Mouse (Mus musculus): ENCODE data around the gene Mks1.
"Not testable (repeated sequence)": the region's sequence is repeated elsewhere in the genome, so short reads cannot be mapped to it uniquely, and the experiment has no call there.

Mks1 gene

DNA sequence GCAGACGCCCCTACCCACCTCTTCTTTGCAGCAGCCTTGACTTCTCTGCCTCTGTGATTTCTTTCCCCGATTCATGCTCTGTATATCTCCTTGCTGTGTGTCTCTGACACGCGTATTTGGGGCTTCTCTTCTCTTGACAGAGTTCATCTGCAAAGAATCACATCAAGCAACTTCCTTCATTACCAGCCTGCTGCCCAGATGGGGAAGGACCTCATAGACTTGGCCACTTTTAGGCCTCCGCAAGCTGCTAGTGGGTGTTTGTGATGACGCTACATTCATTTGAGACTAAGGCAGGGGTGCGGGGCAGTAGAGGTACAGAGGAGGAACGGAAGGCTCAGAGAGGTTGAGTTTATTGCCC lies 561 bp downstream of the Mks1 start:
- no peaks in the 10 kb centered on the region for H3K36me3 ChIP-seq (ENCODE audit: control insufficient read depth, insufficient read depth, low read length, poor library complexity, severe bottlenecking)
- no peaks in the 10 kb centered on the region; the same call in 1 of the 2 replicates for H3K27me3 ChIP-seq (ENCODE audit: control insufficient read depth, insufficient read depth, low read length, poor library complexity, severe bottlenecking)
- peak; percentile 14 for DNase-seq (ENCODE audit: low read depth, low spot score)

DNA sequence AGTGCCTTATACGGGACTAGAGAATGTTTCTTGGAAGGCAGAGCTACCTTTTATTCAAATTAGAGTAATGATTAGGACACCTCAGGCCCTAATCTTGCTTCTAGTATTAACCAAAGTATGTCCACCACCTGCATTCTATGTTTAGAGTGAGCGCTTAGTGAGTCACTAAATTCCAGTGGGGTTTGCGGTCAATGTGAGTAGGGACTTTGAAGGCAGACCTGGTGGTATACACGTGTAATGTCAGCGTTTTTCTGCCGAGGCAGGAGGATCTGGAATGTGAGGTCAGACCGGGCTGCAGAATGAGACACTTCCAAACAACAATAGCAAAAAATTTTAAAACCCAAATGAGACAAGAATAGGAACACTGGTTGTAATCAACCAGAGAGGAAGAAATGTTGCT lies 1.5 kb downstream of the Mks1 start:
- no peak for DNase-seq (ENCODE audit: low read depth, low spot score)
- Histone ChIP-seq H3K27me3 (ENCODE audit: control insufficient read depth, insufficient read depth, low read length, poor library complexity, severe bottlenecking) (no peaks in the 10 kb centered on the region; the same call in 1 of the 2 replicates), H3K36me3 (ENCODE audit: control insufficient read depth, insufficient read depth, low read length, poor library complexity, severe bottlenecking) (no peaks in the 10 kb centered on the region)

DNA sequence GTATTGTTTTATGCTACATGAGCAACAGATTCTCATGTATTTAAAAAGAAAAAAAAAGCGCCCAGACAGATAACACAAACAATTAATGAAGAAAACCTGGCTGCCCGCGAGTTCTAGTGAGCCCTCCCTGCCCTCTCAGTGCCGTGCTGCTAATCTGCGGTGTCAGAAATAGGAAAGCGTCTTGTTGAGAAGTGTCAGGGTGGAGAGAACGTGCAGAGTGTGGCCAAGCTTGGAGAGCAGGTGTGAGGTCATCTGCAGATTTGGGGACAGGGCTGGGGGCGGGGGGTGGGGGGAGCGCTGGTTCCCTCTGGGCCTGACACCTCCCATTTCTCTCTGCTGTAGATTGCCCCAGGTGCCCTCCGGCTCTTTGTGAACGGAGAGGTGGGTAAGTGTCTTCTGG lies 6.3 kb downstream of the Mks1 start:
- DNase-seq (ENCODE audit: low read depth, low spot score), result no peak
- H3K27me3 ChIP-seq (ENCODE audit: control insufficient read depth, insufficient read depth, low read length, poor library complexity, severe bottlenecking), result no peaks in the 10 kb centered on the region
- H3K36me3 ChIP-seq (ENCODE audit: control insufficient read depth, insufficient read depth, low read length, poor library complexity, severe bottlenecking), result peaks cover 2% of the 10 kb centered on the region; the same call in 1 of the 2 replicates

DNA sequence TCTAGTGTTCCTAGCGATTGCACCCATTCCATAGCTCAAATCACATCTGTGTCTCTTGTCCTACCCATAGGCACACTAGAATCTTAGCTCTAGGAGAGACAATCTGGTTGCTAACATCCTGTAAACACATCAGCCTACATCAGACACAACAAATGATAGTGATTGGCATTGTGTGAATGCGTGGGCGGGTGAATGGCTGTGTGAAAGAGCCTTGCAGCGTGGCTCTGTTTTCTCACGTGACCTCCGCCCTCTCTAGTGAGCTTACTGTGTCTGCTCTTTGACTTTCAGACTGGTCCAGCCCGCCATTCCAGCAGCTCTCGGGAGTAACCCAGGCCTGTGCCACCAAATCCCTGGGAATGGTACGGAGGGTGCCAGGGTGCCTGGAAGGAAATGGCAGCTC lies 7.4 kb downstream of the Mks1 start:
- no peak for DNase-seq (ENCODE audit: low read depth, low spot score)
- peaks cover 2% of the 10 kb centered on the region; the same call in 1 of the 2 replicates for H3K36me3 ChIP-seq (ENCODE audit: control insufficient read depth, insufficient read depth, low read length, poor library complexity, severe bottlenecking)
- H3K27me3 ChIP-seq (ENCODE audit: control insufficient read depth, insufficient read depth, low read length, poor library complexity, severe bottlenecking), result no peaks in the 10 kb centered on the region

DNA sequence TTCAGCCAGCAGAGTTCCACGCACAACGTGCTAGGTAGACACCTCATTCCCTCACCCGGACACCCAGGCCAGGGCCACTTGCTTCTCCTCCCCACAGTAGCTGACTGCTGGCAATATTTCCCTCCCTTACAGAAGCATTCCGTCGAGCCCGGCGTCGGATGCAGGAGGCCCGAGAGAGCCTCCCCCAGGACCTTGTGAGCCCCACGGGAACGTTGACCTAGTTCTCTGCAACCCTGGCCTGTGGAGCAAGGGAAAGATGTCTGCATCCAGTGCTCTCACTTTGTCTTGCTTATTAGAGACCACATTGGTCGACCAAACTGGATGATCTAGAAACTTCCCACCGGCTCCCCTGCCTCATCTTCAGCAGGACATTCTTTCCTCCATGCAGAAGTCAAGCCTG lies 9.8 kb downstream of the Mks1 start:
- Histone ChIP-seq H3K36me3 (ENCODE audit: control insufficient read depth, insufficient read depth, low read length, poor library complexity, severe bottlenecking) (peaks cover 2% of the 10 kb centered on the region; the same call in 1 of the 2 replicates), H3K27me3 (ENCODE audit: control insufficient read depth, insufficient read depth, low read length, poor library complexity, severe bottlenecking) (no peaks in the 10 kb centered on the region)
- no peak for DNase-seq (ENCODE audit: low read depth, low spot score)

DNA sequence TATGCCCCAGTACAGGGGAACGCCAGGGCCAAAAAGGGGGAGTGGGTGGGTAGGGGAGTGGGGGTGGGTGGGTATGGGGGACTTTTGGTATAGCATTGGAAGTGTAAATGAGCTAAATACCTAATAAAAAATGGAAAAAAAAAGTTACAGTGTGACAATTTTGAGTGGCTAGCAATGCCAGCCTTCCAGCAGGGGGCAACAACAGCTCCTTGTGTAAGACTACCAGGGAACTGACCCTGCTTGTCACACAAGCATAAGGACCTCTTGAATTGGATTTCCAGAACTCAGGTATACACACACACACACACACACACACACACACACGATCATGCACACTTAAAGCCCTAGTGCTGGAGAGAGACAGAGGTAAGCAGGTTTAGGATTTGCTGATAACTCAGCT lies 13.9 kb downstream of the Mks1 start:
- DNase-seq (ENCODE audit: low read depth, low spot score); H3K36me3 ChIP-seq (ENCODE audit: control insufficient read depth, insufficient read depth, low read length, poor library complexity, severe bottlenecking); H3K27me3 ChIP-seq (ENCODE audit: control insufficient read depth, insufficient read depth, low read length, poor library complexity, severe bottlenecking): not testable (repeated sequence)

DNA sequence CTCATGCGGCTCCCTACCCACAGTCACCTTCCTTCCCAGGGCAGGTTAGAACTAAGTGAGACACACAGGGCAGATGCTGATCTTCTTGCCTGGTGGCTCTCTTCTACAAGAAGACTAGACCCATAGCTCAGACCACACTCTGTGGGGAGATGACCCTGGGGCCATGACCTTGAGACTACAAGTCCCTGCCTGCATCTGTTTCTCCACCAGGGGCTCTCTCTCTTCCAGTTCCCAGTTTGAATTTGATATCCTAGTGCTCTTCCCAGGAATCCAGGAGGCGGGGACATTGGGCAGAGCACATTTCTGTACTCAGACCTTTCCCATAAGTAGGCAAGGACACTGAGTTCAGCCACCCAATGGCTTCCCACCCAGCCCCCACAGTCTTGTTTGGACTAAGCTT lies 17.1 kb downstream of the Mks1 start:
- DNase-seq (ENCODE audit: low read depth, low spot score), result no peak

DNA sequence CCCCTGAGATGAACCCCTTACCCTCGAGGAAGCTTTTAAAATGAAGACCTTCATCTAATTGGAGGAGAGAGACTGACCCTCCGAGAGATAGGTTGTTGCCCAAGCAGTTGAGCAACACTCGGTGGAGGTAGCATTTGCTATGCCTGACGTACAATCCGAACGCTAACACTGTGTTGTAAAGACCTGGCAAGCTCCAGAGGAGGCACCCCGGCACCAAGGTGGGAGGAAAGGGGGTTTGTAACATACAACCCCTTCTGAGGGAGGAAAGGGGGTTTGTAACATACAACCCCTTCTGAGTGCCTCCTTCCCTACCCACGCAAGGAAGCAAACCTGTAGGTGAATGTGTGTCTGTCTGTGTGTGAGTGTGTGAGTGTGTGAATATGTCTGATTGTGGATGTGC lies 18.8 kb downstream of the Mks1 start:
- DNase-seq (ENCODE audit: low read depth, low spot score), result no peak
- Histone ChIP-seq H3K27me3 (ENCODE audit: control insufficient read depth, insufficient read depth, low read length, poor library complexity, severe bottlenecking) (no peaks in the 10 kb centered on the region), H3K36me3 (ENCODE audit: control insufficient read depth, insufficient read depth, low read length, poor library complexity, severe bottlenecking) (no peaks in the 10 kb centered on the region)

More for the DNA sequence above, 17.1 kb downstream of the Mks1 start:
- no peaks in the 10 kb centered on the region for H3K27me3 ChIP-seq (ENCODE audit: control insufficient read depth, insufficient read depth, low read length, poor library complexity, severe bottlenecking)
- H3K36me3 ChIP-seq (ENCODE audit: control insufficient read depth, insufficient read depth, low read length, poor library complexity, severe bottlenecking), result no peaks in the 10 kb centered on the region

DNA sequence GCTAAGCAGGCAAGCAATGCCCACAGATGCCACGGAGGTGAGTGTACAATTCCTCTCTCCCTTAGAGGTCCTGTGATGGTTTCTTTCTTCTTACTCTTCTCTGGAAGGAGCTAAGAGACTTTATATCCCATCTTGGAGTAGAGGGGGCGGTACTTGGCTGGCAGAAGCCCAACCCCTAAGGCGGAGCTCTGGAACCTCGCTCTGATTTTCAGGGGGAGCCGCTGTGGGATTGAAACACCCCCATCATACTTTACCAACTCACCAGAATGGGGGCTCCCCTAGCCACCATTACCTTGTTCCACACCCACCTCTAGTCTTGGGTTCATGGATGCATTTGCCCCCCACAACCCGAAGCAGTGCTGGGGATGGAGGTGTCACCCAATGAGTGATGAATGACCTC lies 22.4 kb downstream of the Mks1 start, which contains the start of gene Epx:
Epx (minus strand) TSS at position 101 of the 400 bp plus-strand sequence.
- Histone ChIP-seq H3K27me3 (ENCODE audit: control insufficient read depth, insufficient read depth, low read length, poor library complexity, severe bottlenecking) (no peaks in the 10 kb centered on the region), H3K36me3 (ENCODE audit: control insufficient read depth, insufficient read depth, low read length, poor library complexity, severe bottlenecking) (no peaks in the 10 kb centered on the region)
- no peak for DNase-seq (ENCODE audit: low read depth, low spot score)

DNA sequence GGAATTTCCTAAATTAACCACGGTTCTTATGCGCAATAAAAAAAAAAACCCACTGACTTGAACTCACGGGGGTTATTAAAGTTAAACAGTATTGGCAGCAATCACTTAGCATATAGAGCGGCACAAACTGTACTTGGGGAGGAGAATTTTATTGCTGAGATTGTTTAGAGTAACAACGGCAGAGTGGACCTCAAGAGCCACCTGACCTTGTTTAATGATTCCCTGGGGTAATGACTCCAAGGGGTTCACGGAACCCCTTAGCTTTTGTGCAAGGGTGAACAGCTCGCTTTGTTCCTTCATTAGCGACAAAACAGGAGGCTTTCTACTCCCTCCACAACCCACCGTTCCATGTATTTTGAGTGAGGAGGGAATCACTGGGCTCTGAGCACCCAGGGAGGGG lies 26.8 kb downstream of the Mks1 start:
- H3K27me3 ChIP-seq (ENCODE audit: control insufficient read depth, insufficient read depth, low read length, poor library complexity, severe bottlenecking), result no peaks in the 10 kb centered on the region
- no peaks in the 10 kb centered on the region for H3K36me3 ChIP-seq (ENCODE audit: control insufficient read depth, insufficient read depth, low read length, poor library complexity, severe bottlenecking)
- no peak for DNase-seq (ENCODE audit: low read depth, low spot score)

DNA sequence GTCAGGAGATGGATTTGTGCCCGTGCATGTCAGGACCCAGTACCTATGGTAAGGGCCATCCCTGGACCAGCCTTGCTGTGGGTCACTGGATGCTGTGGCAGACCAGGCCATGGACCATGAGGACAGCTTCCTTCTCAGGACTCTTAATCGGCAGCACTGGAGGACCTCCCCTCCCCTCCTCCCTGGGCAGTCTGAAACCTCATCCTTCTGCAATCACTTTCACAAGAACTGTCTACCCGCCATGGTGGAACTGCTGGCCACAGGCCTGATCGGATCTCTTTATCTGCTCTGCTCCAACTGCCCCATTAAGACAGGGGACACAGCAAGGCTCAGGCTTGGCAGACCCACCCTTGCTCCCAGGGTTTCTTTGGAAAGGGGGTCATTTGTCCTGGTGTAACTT lies 28.7 kb downstream of the Mks1 start:
- no peaks in the 10 kb centered on the region for H3K27me3 ChIP-seq (ENCODE audit: control insufficient read depth, insufficient read depth, low read length, poor library complexity, severe bottlenecking)
- DNase-seq (ENCODE audit: low read depth, low spot score), result no peak
- H3K36me3 ChIP-seq (ENCODE audit: control insufficient read depth, insufficient read depth, low read length, poor library complexity, severe bottlenecking), result no peaks in the 10 kb centered on the region

DNA sequence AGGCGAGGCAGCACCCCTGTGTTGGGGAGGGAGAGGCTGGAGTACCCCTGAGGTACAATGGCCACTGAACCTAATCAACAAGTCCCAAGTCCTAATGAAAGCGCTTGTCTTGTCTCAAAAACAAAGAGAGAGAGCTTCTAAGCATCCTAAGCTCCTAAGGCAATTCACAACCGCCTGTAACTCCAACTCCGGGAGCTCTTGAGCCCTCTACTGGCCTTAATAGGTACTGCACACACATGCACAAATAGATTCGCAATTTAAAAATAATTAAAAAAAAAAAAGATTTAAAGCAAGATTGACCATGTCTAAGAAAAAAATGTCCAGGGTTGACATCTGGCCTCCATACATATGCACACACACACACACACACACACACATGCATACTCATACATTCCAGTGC lies 30.5 kb downstream of the Mks1 start:
- DNase-seq (ENCODE audit: low read depth, low spot score), result peak; percentile 43
- no peaks in the 10 kb centered on the region for H3K27me3 ChIP-seq (ENCODE audit: control insufficient read depth, insufficient read depth, low read length, poor library complexity, severe bottlenecking)
- no peaks in the 10 kb centered on the region for H3K36me3 ChIP-seq (ENCODE audit: control insufficient read depth, insufficient read depth, low read length, poor library complexity, severe bottlenecking)

DNA sequence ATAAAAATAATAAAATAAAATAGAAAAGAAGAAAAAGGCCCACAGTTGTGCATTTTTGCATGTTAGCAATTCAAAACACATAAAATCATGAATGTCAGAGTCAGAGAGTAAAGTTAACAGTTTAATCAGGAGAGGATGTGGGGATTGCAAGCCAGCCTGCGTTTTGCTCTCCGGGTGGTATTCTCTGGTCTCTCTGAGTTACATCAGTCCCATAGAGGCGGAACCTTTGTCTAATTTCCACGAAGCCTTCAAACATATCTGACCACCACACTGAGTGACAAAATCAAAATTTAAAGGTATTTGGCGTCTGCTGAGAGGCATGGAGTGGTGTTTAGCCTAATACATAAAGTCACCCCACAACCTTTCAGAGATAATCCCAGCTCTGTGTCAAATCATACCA lies 31.8 kb downstream of the Mks1 start:
- Histone ChIP-seq H3K36me3 (ENCODE audit: control insufficient read depth, insufficient read depth, low read length, poor library complexity, severe bottlenecking) (no peaks in the 10 kb centered on the region), H3K27me3 (ENCODE audit: control insufficient read depth, insufficient read depth, low read length, poor library complexity, severe bottlenecking) (no peaks in the 10 kb centered on the region)
- DNase-seq (ENCODE audit: low read depth, low spot score), result no peak

DNA sequence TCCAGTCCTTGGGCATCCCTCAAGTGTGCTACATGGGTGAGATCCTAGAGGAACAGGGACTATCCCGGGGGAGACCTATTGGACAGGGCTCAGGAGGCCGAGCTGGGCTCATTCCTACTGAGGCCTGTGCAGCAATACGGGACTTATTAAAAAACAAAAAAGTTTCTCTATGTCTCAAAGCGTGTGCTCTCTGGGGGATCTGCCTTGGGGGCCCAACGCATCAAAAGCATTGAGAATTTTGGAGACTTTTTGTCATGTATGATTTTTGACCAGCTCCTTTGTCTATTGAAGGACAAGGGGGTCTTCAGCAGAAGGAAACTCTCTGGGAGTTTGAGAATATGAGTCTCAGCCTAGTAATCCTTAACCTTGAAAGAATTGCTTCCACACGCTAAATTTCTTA lies 39.2 kb downstream of the Mks1 start, which contains the start of gene Olfr462:
Olfr462 (minus strand) TSS at position 101 of the 400 bp plus-strand sequence.
- no peak for DNase-seq (ENCODE audit: low read depth, low spot score)
- Histone ChIP-seq H3K36me3 (ENCODE audit: control insufficient read depth, insufficient read depth, low read length, poor library complexity, severe bottlenecking) (no peaks in the 10 kb centered on the region), H3K27me3 (ENCODE audit: control insufficient read depth, insufficient read depth, low read length, poor library complexity, severe bottlenecking) (no peaks in the 10 kb centered on the region)

DNA sequence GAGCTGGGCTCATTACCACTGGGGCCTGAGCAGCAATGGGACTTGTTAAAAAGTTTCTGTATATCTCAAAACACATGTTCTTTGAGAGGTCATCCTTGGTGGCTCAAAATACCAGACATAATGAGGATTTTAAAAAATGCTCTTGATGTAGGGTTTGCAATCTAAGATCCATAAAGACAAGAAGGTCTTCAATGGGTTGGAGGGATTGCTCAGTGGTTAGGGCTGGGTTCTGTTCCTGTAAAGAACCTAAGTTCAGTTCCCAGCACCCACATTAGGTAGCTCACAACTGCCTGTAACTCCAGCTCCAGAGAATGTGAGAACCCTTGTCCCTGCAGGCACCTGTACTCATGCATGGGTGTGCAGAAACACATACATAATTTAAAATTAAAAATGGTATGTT lies 44.3 kb downstream of the Mks1 start, which contains the start of gene Olfr463:
Olfr463 (minus strand) TSS at position 101 of the 400 bp plus-strand sequence.
- Histone ChIP-seq H3K36me3 (ENCODE audit: control insufficient read depth, insufficient read depth, low read length, poor library complexity, severe bottlenecking) (no peaks in the 10 kb centered on the region), H3K27me3 (ENCODE audit: control insufficient read depth, insufficient read depth, low read length, poor library complexity, severe bottlenecking) (no peaks in the 10 kb centered on the region)
- no peak for DNase-seq (ENCODE audit: low read depth, low spot score)

DNA sequence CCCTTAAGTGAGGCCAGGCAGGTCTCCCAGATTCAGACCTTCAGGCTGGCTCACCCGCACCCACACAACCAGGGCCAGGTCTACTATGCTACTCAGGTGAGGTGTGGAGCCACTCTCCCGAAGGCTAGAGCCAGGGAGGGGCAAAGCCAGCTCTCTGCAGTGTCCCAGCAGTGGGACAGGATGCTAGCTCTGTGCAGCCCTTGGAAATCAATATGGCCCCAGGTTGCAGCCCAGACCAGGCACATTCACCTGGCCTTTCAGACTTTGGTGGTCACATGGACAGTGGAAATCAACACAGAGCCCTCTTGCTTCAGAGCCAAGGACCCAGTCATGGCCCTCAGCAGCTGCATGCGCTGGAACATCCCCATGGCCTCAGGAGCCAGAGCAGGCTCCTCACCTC lies 51.3 kb downstream of the Mks1 start:
- DNase-seq (ENCODE audit: low read depth, low spot score), result no peak
- Histone ChIP-seq H3K36me3 (ENCODE audit: control insufficient read depth, insufficient read depth, low read length, poor library complexity, severe bottlenecking) (no peaks in the 10 kb centered on the region), H3K27me3 (ENCODE audit: control insufficient read depth, insufficient read depth, low read length, poor library complexity, severe bottlenecking) (no peaks in the 10 kb centered on the region)
